Mouse (Mus musculus) kidney, adult 18-20 months (tissue): Measurements from ENCODE around the gene Tmem216.
"Not testable (repeated sequence)": the region's sequence is repeated elsewhere in the genome, so short reads cannot be mapped to it uniquely, and the experiment has no call there.

Experiments used
- DNase-seq: peaks from one replicate; pipeline ENCODE4 v3.0.0; 2021

Tmem216 gene

DNA sequence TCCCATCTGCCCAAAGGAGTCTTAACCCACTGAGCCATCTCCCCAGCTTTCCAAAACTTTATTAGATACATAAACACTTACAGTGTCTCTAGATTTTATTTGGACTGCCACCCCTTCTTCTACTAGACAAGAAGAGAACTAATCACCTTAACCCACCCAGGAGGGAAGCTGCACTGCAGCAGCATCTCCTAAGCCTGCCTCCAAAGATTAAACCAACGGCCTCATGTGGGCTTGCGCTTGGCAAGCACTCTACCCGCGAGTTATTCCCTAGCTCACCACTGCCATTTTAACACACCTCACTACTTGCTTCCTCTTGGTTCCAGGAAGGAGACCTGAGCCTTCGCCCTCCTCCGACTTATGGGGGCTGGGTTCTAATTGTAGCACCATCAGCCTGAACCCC is 8.2 kb upstream of the Tmem216 start:
- DNase-seq = no peak

DNA sequence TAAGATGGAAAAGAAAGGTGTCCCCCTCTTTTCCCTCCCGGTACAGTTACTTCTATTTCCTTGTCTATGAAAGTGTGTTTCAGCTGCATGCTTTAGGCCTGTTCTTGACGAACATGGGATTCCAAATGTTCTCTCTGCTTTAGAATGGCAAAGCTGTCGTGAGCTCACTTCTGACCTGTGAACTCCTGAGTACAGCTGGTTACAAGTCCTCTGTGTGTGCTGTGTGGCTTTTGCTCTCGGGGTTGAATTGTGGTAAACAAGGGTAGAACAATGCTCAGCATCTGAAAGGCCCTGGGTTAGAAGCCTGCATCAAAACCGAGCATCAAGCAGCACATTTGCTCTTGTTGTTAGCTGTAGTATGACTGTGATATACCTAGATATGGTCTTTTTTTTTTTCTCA is 6.3 kb upstream of the Tmem216 start:
- no peak for DNase-seq

DNA sequence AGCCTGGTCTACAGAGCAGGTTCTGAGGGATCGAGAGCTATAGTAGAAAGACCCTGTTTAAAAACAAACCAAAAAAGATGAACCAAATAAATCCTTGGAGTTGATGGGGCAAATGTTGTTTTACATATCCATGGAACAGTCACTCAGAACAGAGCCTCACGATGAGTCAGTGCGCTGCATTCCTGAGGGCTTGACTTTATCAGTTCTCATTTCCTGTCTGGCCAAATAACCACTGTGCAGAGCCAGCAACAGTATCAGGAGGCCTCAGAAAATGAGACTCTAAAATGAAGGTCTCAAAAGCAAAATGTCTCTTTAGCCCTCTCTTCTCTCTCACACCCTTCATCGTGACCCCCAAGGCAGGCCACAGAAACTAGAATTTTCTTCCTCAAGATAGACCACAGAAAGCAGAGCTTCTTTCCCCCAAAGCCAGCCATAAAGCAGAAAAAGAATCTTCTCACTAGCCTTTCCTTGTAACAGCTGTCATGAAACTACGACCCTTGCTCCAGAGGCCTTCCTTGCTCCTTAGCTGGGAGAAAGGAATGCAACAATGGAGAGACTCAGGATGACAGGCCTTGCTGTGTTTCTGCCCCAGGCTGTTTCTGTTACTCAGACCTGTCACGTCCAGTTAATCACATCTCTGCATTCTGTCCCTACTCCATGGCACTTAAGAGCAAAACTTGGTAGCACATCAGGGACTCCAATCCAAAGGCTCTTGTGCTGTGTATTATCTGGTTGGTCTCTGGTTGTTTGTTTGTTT is 5.7 kb upstream of the Tmem216 start:
- DNase-seq = no peak

DNA sequence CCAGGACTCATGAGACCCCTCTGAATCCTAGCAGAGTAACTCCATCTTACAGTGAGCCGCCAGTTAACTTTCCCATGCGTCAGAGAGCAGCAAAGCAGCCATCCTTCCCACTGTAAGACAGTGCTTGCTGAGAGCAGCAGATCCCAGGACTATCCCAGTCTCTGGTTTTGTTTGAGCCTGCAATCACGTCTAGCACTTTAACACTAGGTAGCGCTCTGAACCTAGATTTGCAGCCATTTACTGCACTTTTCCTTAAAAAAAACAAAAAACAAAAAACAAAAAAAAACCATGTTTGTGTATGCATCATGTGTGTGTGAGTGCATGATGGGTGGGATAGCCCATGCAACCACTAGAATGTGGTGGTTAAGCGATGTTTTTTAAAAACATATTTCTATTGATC is 4.1 kb upstream of the Tmem216 start:
- DNase-seq = no peak

DNA sequence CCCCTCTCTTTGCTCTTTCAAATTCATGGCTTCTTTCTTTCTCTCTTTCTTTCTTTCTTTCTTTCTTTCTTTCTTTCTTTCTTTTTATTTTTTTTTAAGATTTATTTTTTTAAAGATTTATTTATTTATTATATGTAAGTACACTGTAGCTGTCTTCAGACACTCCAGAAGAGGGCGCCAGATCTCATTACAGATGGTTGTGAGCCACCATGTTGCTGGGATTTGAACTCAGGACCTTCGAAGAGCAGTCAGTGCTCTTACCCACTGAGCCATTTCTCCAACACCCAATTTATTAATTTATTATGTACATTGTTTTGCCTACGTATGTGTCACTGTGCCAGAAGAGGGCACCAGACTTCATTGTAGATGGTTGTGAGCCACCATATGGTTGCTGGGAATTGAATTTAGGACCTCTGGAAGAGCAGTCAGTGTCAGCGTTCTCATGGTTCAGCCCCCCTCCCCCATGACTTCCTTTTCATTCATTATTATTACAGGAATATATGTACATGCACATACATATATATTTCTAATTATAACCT is 1.9 kb upstream of the Tmem216 start:
- not testable (repeated sequence) for DNase-seq

DNA sequence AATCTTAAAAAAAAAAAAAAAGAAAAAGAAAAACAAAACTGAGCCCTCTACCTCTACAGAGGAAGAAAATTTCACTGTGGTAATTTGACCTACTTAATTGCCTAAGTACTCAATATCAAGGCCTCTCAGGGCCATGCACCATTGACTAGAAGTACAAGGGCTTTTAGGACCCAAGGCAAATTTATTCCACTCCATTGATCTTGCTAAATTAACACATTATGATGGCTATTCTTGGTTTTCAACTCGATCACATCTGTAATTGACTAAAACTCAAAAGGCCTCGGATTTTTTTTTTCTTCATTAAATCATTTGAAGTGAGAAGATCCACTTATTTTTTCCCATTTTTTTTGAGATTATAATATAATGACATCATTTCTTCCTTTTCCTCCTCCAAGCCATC is 1.4 kb upstream of the Tmem216 start:
- no peak for DNase-seq

DNA sequence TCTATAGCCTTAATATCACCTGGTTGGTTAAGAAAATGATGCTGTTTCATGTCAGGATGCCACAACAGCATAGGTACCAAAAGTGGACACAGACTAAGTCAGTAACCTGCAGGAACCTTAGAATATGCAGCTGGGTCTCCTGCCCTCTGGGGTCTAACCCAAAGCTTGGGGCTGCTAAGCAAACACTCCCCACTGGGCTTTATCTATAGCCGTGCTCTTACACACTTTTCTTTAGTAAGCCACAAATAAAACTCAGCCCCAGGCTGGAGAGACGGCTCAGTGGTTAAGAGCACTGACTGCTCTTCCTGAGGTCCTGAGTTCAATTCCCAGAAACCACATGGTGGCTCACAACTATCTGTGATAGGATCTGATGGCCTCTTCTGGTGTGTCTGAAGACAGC is 963 bp upstream of the Tmem216 start:
- DNase-seq = no peak

DNA sequence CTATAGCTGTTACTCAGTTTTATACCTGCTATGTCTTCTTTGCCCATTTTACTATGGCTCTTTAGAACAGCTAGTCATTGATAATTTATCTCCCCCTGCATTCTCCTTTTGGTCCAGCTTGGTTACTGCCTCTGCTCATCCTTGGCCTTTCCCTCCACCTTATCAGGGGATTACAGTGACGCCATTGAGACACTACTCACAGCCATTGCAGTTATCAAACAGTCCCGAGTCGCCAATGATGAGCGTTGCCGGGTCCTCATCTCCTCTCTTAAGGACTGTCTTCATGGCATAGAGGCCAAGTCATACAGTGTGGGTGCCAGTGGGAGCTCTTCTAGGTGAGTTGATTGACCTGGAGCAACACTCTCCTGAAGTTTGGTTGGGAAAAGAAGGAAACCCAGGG is 16.6 kb downstream of the Tmem216 start:
- DNase-seq = no peak

DNA sequence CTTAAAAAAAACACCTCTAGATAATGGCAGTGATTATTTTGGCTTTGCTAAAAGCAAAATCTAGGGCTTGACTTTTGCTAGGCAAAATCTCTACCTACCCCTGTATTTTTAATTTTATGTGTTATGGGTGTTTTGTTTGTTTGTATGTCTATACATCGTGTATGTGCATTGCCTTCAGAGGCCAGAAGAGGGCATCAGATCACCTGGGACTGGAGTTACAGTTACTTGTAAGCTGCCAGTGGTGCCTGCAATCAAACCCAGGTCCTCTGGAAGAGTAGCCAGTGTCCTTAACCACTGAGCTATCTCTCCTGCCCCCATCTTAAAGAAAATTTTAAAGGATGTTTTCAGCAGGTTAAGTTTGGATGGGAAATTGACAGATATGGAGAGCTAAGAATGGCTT is 26.0 kb downstream of the Tmem216 start:
- no peak for DNase-seq

DNA sequence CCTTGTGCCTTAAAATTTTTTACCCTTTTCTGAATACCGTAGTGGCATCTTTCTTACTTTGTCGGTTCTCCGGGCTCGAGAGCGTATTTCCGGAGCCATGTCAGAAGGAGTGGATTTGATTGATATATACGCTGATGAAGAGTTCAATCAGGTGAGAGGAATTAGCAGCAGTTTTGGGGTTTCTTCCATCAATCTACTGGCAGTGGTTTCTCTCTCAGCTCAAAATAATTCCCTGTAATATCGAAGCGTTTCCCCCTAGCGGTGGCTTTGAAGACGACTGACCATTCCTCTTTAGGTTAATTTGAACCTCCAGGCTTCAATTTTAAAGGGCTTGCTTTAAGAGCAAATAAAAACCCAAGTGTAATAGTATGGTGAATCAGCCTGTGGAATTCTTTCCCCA is 30.1 kb downstream of the Tmem216 start, which contains the start of gene Sdhaf2:
Gene Sdhaf2, minus strand, starts transcription at position 233 of the 400 bp plus-strand sequence.
- DNase-seq = no peak

DNA sequence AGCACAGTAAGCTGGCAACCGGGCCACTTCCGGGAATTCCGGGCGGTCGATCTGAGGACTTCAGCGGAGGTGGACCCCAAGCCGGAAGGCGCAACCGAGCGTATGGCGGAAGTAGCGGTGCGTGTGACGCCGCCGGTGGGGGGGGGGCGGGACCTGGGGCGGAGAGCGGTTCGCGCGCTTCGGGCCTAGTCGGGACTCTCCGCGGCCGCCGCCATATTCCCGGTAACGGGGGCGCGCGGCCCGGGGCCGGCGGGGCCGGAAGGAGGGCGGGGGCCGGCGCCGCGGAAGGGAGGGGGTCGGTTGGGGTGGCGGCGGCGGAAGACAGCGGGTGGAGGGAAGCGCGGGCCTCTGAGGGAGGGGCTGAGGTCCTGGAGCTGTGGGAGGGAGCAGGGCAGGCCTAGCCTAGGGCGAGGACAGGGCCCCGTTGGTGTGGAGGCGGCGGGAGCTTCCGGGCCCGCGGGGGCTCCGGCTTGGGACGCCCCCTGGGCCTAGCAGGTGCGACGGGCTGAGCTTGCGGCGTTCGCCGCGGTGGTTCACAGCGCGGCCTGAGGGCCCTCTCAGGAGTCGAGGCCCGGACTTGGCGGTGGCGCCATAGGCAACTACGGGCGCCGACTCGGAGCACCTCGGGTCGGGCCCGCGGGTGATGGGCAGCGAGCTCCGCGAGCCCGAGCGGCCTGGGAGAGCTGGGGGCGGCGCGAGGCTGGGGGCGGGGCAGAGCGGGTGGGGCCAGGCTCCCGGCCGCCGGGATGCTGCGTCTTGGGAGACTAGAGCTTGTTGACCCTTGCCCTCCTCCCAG is 30.7 kb downstream of the Tmem216 start, which contains the start of gene Cpsf7:
Gene Cpsf7, plus strand, starts transcription at position 161 of the 796 bp plus-strand sequence.
- peak; percentile 91 for DNase-seq

DNA sequence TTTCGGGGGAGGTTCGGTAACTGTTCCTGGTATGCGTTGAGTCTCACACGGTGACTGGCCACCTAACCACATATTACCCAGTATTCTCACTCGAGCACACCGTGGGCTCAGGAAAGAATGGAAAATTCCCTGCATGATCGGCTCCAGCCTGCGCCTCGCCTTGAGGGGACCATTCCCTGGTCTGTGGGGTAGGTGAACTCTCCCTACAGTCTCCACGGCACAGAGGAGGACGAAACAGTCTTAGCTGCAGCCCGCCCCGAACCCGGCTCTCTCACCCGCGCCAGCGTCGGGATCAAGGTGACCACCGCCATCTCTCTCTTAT is 31.3 kb downstream of the Tmem216 start:
- DNase-seq = no peak

DNA sequence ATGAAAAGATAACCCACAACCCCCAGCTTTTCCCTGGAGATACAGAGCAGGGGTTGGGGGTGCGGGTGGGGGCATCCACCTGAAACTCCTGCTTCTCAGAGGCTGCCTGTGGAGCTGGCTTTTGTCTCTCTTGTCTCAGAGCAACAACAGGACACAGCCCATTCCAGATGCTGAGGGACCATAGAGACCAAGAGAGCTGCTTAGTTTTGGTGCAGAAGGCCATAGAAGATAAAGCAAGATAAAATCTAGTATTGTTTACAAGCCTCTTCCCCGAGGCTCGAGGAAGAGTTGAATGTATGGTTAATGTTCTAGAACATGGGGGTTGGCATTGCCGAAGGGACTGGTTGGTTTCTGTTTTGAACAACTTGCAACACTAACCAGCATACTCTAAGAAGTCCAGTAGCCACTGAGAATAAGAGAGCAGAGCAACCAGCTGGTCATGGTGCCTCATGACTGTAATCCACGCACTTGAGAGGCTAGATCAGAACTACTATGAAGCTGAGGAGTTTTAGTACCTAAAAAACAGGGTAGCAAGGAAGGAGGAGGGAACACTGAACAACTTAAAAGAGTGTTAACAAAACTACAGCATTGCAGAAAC is 32.5 kb downstream of the Tmem216 start:
- DNase-seq = no peak

DNA sequence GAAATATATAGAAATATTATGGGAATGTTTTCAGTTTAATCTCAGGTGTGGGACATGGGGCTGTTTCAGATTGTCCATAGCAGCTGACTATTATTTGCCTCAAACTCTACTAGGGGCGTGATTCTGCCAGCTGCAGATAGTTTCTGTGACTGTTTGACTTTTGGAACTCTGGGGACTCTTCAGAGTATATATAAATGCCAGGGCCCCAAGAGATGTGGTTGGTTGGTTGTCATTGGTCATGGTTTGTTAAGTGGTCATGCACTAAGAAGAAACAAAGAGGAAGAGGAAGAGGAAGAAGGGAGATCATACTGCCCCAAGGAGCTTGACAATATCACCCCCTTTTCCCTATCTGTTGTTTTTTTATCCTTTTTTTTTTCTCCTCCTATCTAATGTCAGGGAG is 34.1 kb downstream of the Tmem216 start:
- no peak for DNase-seq

DNA sequence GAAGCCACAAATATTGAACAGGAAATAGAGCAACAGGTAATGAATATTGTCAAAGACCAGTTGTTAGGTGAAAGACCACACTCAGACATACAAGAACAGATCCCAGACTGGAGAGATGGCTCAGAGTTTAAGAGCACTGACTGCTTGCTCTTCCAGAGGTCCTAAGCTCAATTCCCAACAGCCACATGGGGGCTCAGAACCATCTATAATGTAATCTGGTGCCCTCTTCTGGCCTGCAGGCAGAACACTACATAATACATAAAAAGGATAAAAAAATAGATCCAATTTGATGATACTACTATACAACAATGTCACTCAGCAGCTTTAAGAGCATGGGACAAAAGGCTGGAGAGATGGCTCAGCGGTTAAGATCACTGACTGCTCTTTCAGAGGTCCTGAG is 35.7 kb downstream of the Tmem216 start:
- no peak for DNase-seq

DNA sequence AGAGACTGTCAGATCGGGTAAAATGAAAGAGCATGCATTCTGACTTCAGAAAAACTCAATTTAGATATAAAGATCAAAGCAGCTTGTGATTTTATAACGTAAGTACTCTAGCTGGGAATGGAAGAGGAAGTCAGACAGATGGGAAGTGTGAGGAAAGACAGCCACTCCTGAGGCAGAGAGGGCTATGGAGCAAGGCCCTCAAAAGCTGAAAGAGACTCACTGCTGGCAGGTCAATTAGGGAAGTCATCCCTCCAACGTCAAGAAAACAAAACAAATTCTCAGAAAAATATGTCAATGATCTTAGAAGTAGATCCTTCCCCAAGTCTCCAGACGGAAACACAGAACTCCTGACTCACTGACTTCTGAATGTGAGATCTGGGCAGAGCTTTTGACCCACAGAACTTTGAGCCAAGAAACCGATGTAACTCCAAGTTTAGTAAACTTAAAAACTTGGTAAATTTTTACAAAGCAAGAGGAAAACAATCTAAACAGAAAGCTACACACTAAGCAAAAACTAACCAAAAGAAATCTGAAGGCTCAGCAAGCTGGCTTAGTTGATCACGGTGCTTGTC is 45.2 kb downstream of the Tmem216 start:
- DNase-seq = no peak

DNA sequence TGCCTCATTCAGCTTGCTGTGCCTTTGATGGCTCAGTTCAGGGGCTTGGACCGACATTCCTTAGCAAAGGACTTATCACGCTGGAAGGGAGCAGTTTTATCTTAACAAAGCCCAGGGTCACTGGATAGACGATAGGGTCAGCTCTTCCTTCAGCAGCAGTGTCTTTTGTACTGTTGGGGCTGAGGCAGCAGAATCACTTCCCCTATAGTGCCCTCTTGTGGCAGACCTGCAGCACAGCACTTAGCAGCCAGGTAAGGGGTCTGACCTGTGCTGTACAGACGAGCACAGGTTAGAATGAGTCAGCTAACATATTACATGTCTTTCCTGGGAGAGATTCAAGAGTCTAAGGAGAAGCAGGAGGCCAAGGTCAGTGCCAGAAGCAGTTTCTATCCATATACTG is 53.5 kb downstream of the Tmem216 start:
- peak; percentile 34 for DNase-seq

DNA sequence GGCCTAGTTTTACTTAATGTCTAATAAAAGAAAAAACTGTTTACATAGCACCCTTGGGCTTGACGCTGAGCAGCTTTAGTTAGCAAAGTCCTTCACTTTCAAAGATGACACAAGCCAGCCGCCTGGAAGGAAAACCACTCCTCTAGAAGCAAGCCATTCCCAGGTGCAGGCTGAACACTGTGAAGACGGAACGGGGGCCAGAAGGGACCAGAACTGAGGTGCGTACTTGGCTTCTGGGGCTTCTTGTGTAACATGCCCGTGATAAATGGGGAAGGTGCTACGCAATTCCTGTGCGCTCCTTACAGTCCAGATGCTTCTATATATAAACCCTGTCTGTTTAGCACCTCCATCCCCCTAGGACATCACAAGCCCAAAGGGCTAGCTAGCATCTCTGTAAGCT is 55.5 kb downstream of the Tmem216 start:
- DNase-seq = no peak

DNA sequence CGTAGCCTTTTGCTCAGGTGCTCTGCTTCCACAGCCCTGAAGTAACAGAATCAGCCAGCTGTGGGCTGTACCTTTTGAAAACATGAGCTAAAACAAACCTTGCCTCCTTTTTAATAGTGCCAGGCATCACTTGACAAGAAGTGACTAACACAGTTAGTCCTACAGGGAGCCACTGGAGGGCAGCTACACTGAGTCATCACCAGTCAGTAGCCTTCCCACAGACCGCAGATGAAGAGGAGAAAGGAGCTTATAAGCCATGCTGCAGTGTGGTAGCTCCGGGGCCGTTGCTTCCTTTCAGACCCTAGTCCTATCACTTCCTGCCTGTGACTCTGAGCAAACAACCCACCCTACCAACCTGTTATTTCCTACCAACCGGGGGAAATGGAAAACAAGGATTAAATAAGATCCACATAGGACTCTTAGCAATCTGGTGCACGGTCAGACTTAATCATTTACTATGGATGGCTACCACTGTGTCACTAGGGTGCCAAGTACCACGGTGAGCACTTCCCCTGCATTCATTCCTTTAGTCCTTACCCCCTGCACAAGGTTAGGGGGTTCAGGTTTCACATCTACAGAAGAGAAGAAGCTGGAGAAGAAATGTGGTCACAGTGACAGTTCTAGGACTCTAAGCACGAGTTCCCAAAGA is 58.4 kb downstream of the Tmem216 start:
- DNase-seq = no peak

DNA sequence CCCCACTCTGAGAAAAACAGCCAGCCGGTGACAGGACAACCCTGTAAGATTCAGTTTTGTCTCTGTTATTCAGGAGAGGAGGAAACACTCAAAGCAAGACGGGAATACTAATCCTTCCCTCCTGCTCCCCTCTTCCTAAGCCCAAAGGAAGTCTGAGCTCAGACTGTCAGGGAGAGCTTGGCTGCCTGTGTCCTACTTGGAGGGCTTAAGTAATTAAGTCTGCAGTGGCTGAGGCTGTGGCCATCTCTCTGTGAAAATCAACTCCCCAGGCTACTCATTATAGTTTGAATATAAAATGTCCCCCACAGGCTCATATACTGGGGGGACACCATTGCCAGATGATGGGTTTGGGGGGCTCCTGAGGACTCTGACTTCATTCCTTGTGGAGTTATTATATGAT is 59.1 kb downstream of the Tmem216 start:
- DNase-seq = no peak

DNA sequence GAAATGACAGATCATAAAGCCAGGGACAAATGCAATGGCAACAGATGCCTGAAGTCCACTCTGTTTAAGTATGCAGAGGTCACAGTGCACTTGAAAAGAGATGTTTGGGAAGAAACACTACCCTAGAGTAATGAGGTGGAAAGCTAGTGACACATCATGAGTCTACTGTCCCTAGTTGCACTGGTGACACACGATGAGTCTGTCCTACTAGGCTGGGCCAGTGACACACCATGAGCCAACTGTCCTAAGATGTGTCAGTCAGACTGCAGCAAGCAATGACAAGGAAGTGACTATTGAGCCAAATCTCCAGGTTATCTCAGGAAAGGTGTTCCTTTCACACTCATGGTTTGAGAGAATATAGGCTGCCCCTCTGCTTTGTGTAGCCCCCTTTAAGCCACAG is 60.4 kb downstream of the Tmem216 start:
- no peak for DNase-seq

DNA sequence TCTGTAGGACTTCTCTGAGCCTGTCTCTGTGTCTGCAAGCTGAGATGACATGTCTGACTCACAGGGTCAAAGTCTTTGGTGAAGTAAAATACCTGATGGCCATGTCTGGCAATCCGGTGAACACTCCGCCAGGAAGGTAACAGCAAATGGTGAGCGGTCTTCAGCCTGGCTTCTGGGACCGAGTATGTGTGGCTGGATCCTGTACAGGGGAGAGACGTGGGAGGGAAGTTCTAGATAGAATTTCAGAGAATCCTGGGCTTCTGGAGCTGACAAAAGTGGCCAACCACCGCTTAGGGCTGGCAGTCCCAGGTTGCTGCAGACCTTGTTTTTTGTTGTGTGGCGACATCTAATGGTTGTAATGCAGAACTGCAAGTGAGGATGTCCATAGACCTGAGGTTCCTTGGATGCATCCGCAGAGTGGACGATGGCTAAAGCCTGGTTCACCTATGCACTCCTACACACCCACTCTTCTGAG is 69.7 kb downstream of the Tmem216 start:
- DNase-seq = peak; percentile 58
